ENCODE assay signal across 13 mouse cellular contexts in the genomic region with DNA sequence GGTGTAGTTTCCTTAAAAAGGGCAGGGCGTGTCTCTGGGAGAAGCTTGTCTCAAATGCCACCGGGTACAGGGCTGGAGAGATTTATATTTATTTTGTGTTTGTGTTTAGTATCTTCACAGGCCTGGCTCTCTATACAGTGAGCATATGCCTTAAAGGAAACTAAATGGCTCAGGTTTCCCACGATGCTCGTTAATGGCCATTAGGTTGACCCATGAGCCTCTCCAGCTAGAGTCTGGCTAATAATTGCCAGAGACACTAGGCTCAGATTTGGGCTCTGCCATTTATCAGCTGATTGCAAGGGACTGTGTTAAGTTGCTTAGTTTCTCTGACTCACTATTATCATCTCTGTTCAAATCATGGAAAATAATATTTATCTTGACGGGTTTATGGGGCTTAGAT.
"Had no signal": no experiment of that assay in that cellular context is flagged by ENCODE, and none has a peak within 500 bp of the region (broad histone marks: within the 10 kb centered on the region; RNA-seq: fewer than 3 reads in every experiment).

No protein-coding gene starts in this region.

- H3K9me3 ChIP-seq: limb, embryonic 15.5 days; liver, embryonic 12.5 days; megakaryocyte, embryonic 14.5 days; midbrain, embryonic 15.5 days had no signal

- H3K27ac ChIP-seq: kidney, postnatal 0 days; limb, embryonic 15.5 days; liver, embryonic 12.5 days; macrophage; midbrain, embryonic 15.5 days had no signal

- H3K4me3 ChIP-seq: limb, embryonic 15.5 days; liver, embryonic 12.5 days; megakaryocyte, embryonic 14.5 days; midbrain, embryonic 15.5 days had no signal

- DNase-seq: layer of hippocampus, postnatal 36 days; lung, embryonic 14.5 days; lung, postnatal 10 days; right cerebral cortex, adult 18-20 months; right cerebral cortex, postnatal 25 days; thymus, postnatal 36 days had no signal

- H3K4me1 ChIP-seq: limb, embryonic 15.5 days; liver, embryonic 12.5 days; midbrain, embryonic 15.5 days had no signal

- ATAC-seq: liver, embryonic 12.5 days; midbrain, embryonic 15.5 days had no signal

- H3K36me3 ChIP-seq: limb, embryonic 15.5 days; liver, embryonic 12.5 days; midbrain, embryonic 15.5 days had no signal

- H3K9ac ChIP-seq: limb, embryonic 15.5 days; liver, embryonic 12.5 days; lung, embryonic 14.5 days; midbrain, embryonic 15.5 days had no signal

- H3K27me3 ChIP-seq: limb, embryonic 15.5 days; midbrain, embryonic 15.5 days had no signal

- H3K4me2 ChIP-seq: limb, embryonic 15.5 days; liver, embryonic 12.5 days; lung, embryonic 14.5 days; midbrain, embryonic 11.5 days; midbrain, embryonic 15.5 days had no signal
